Mouse (Mus musculus): ENCODE results near the gene Tbc1d10c.

Tbc1d10c gene

DNA sequence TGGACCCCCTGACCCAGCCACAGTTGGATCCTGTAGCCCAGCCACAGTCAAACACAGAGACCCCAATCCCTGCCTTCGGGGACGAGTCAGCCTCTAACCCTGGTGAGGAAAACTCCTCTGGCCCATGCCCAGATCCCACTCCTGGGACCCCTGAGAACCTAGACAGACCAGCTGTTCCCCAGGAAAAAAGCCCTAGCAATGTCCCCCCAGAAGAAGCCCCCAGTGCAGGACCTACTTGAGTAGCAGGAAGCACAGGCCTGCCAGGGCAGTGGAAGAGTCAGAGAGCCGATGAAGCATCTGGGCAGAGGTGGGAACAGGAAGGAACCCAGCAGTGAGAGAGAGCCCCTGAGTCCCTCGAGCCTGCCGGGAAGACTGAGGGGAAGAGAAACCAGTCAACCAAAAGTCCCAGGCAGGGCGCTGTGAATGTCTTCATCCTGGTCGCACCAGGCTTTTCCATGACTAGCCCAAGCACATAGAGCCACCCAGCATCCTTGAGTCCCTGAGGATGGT is 47.3 kb downstream of the Tbc1d10c start, which contains the start of gene Cabp4:
Gene Cabp4, minus strand, starts transcription at position 275 of the 510 bp plus-strand sequence.
- DNase-seq (ENCODE audit: low read depth) = no peak

GRCm38 (mm10) chr19:4142416-4143173 is 48.5 kb downstream of the Tbc1d10c start:
- no peak for DNase-seq (ENCODE audit: low read depth)

- DNase-seq (ENCODE audit: low read depth) = no peak
Measured at GRCm38 (mm10) chr19:4140147-4140546, 50.9 kb downstream of the Tbc1d10c start.

GRCm38 (mm10) chr19:4139446-4139845 is 51.6 kb downstream of the Tbc1d10c start, which contains the start of gene Gpr152:
TSS of gene Gpr152 (plus strand) at chr19:4139787.
- no peak for DNase-seq (ENCODE audit: low read depth)

- peak; percentile 65 for DNase-seq (ENCODE audit: low read depth)
Measured at GRCm38 (mm10) chr19:4137913-4138312, 53.2 kb downstream of the Tbc1d10c start.

- DNase-seq (ENCODE audit: low read depth) = peak; percentile 72
Measured at GRCm38 (mm10) chr19:4136463-4136862, 54.6 kb downstream of the Tbc1d10c start.

GRCm38 (mm10) chr19:4135963-4136345 is 55.1 kb downstream of the Tbc1d10c start:
- DNase-seq (ENCODE audit: low read depth) = peak; percentile 76

DNA sequence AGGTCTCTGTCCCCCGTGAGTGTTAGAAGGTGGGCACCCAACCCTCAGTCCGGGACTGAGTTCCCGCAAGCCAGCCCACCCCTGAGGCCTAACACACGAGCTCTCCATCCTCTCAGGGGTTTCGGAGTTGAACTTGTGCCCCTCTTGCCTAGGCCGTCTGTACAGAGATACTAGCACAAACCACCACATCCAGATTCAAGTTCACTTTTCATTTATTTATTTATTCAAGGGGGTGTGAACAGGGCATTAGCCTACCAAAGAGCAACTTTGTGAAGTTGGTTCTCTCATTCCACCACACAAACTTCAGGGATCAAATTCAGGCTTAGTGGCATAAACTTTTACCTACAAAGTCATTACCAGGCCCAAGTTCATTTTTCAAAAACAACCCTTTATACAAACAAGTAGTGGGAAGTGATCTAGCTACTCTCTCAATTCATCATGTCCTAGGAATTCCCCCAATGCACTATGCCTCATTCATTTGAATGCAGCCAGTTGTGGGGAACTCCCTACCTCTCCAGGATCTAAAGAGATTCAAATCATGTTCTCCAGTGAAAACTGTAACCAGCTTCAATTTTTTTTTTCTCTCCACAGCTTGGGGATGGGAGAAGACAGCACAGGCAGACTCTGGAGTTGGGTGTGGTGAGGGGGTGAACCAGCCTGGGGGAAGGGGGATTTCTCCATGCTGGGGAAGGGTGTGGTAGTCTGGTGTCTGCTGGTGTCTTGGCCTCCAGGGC is 55.7 kb downstream of the Tbc1d10c start:
- peak; percentile 61 for DNase-seq (ENCODE audit: low read depth)

DNA sequence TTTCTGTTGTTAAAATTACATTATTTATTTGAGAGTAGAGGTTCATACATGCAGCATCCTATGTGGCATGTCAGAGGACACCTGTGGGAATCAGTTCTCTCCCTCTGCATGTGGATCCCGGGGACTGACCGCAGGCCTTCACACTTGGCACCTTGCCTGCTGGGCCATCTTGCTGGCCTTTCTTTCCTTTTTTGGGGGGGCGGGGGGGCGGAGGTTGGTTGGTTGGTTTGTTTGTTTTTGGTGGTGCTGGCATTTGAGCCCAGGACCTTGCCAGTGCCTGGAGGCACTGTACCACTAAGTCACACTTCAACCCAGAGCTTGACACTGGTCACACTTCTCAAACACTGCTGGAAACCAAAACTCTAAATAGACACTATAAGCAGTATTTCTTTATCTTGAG is 56.7 kb downstream of the Tbc1d10c start:
- DNase-seq (ENCODE audit: low read depth) = no peak

Data from induced T-regulatory cell, adult 2 months (primary cell).